Mouse (Mus musculus): ENCODE measurements at regions not wholly inside any gene's neighbourhood (a gene's known extent, or its start where the extent isn't known, plus 50 kb on each side); places are given as distances from the start of the nearest gene placed in this dataset.
"Not testable (repeated sequence)": the region's sequence is repeated elsewhere in the genome, so short reads cannot be mapped to it uniquely, and the experiment has no call there.

DNA sequence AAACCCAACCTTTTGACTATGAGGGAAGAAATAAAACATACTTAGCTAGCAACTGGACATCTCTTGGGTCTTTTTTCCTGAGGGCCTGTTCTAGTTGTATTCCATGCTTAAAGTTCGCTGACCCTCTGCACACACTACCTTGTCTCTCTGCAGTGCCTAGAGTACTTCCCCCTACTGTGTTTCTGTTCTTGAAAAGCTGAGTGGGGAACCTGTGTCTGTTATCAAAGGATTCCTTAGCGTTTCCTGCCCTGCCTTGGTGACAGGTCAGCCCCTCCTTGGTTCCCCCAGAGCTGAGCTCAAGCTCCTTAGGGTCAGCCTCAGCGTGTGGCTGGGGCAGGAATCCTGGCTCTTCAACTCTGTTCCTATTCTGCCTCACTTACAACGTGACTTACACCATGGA lies 227.2 kb upstream of the Vmn1r3 start:
- WGBS: 57% methylated on average over 4 of the region's 4 CpGs
- not testable (repeated sequence) for ATAC-seq (ENCODE audit: low FRiP score, low read depth); H3K9me3 ChIP-seq

DNA sequence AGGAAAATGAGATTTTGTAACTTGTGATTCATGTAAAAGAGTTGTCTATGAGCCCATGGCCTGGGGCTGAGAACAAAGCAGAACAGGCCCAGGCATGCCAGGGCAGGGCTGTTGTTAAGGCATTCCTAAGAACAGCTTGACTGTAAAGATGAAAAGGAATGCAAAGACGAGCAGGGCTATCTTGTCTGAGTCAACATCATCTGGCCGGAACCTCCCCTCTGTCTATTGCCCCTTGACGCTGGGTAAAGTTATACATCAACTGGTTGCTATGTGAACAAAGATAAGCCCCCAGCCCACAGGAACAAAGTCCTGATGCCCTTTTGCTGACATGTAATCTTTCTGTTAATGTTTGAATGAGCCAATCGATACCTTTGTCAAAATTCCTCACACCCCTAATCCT lies 217.7 kb upstream of the Vmn1r3 start:
- 71% methylated on average over 4 of the region's 4 CpGs for WGBS
- not testable (repeated sequence) for H3K36me3 ChIP-seq

More for the DNA sequence above, 227.2 kb upstream of the Vmn1r3 start:
- H3K4me3 ChIP-seq; H3K27ac ChIP-seq; H3K4me2 ChIP-seq (replicated peaks); H3K9ac ChIP-seq; H3K27me3 ChIP-seq; H3K36me3 ChIP-seq; H3K4me1 ChIP-seq: not testable (repeated sequence)

GRCm38 (mm10) chr4:3401766-3402165 lies 216.6 kb upstream of the Vmn1r3 start:
- not testable (repeated sequence) for H3K4me2 ChIP-seq (replicated peaks); H3K9me3 ChIP-seq; H3K27ac ChIP-seq; H3K4me3 ChIP-seq; H3K36me3 ChIP-seq; ATAC-seq (ENCODE audit: low FRiP score, low read depth); H3K9ac ChIP-seq; H3K27me3 ChIP-seq; H3K4me1 ChIP-seq
- WGBS: 82% methylated on average over 2 of the region's 2 CpGs

More for the DNA sequence above, 217.7 kb upstream of the Vmn1r3 start:
- not testable (repeated sequence) for ATAC-seq (ENCODE audit: low FRiP score, low read depth); H3K4me2 ChIP-seq (replicated peaks); H3K9ac ChIP-seq; H3K4me3 ChIP-seq; H3K4me1 ChIP-seq; H3K27ac ChIP-seq; H3K9me3 ChIP-seq; H3K27me3 ChIP-seq

DNA sequence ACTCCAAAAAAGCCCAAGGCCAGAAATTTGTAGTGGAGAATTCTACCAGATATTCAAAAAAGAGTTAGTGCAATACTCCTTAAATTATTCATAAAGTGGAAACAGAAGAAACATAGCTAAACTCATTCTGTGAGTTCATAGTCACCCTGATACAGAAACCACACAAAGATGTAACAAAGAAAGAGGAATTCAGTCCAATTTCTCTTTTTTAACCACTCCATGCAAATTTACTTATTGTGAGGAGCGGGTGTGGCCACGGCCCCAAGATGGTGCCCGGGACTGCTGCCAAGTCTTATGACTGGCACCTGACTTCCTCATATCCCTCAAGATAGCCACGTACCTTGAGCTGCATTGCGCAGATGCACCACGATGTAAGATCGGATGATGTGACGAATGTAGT lies 206.4 kb upstream of the Vmn1r3 start:
- not testable (repeated sequence) for H3K9me3 ChIP-seq; H3K27ac ChIP-seq; H3K27me3 ChIP-seq; H3K9ac ChIP-seq; H3K4me1 ChIP-seq; H3K36me3 ChIP-seq; H3K4me2 ChIP-seq (replicated peaks); ATAC-seq (ENCODE audit: low FRiP score, low read depth); H3K4me3 ChIP-seq
- 95% methylated on average over 8 of the region's 8 CpGs for WGBS

- H3K9ac ChIP-seq; ATAC-seq (ENCODE audit: low FRiP score, low read depth); H3K4me1 ChIP-seq; H3K36me3 ChIP-seq; H3K27me3 ChIP-seq; H3K27ac ChIP-seq; H3K9me3 ChIP-seq; H3K4me2 ChIP-seq (replicated peaks); H3K4me3 ChIP-seq: not testable (repeated sequence)
- WGBS: 50% methylated on average over 8 of the region's 8 CpGs
Observed at GRCm38 (mm10) chr4:3373027-3373763, 188.0 kb upstream of the Vmn1r3 start.

DNA sequence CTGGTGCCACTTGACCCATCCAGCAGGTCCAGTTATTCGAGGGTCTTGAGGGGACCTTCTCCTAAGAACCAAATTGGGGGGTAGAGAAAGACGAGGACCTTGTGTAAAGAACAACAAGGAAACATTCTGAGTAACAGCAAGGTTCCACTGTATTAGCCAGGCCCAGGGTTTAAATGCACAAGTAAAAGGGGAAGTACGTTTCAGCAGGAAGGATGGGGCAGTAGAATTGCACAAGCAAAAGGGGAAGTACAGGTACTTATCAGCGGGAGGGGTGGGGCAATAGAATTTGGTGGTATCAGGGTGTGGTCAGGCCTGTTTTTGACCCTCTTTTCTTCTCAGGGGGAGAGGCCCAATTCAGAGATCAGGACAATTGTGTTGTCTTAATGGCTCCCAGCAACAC lies 182.9 kb upstream of the Vmn1r3 start:
- not testable (repeated sequence) for H3K9ac ChIP-seq; H3K4me2 ChIP-seq (replicated peaks); H3K4me3 ChIP-seq; H3K4me1 ChIP-seq; H3K27me3 ChIP-seq; H3K36me3 ChIP-seq; ATAC-seq (ENCODE audit: low FRiP score, low read depth); H3K27ac ChIP-seq
- 75% methylated on average over 4 of the region's 4 CpGs for WGBS
- peaks cover 16% of the 10 kb centered on the region; the same call in 1 of the 2 replicates for H3K9me3 ChIP-seq

DNA sequence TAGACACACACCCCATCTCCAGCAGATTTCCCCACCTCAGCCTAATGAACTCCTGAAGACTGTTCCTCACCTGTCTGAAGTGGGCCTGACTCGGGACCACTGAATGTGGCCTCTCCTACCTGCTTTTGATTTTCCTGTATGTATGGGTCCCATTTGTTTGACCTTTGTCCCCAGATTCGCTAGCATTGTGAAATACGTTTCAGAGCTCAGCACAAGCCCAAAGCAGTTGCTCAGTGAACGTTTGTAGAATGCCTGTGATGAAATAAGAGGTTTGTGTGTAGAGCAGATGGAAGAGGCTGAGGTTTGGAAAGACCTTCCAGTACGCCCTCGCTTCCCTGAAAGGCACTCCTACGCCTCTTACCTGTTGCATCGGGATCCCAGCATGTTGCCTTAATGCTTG lies 158.3 kb upstream of the Vmn1r3 start:
- not testable (repeated sequence) for H3K4me1 ChIP-seq; ATAC-seq (ENCODE audit: low FRiP score, low read depth); H3K9me3 ChIP-seq; H3K27me3 ChIP-seq; H3K9ac ChIP-seq; H3K27ac ChIP-seq; H3K36me3 ChIP-seq; H3K4me3 ChIP-seq; H3K4me2 ChIP-seq (replicated peaks)
- 85% methylated on average over 8 of the region's 8 CpGs for WGBS

DNA sequence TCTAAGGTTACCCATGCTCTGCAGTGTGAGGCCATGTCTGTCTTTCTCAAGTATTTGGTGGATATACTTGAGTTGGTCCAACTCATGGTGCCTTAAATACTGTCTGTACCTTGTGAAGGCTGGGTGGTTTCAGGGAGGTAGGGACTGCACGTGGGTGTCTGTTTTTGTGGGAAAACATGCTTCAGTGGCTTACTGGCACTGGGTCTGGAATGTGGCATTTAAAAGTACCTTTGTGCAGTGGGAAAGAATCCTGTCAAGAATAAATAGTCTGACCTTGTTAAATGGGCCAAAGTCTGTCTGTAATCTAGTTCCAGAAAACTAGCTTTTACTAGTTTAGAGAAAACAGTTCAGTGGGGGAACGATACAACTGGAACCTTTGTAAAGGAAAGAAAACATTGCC lies 157.5 kb upstream of the Vmn1r3 start:
- H3K4me1 ChIP-seq; H3K4me3 ChIP-seq; ATAC-seq (ENCODE audit: low FRiP score, low read depth); H3K9me3 ChIP-seq; H3K4me2 ChIP-seq (replicated peaks); H3K9ac ChIP-seq; H3K36me3 ChIP-seq; H3K27me3 ChIP-seq; H3K27ac ChIP-seq: not testable (repeated sequence)
- WGBS: 56% methylated on average over 2 of the region's 2 CpGs

GRCm38 (mm10) chr4:3342165-3342564 lies 157.0 kb upstream of the Vmn1r3 start:
- H3K4me1 ChIP-seq; H3K36me3 ChIP-seq; H3K27me3 ChIP-seq; H3K9me3 ChIP-seq; H3K27ac ChIP-seq; H3K4me3 ChIP-seq; H3K4me2 ChIP-seq (replicated peaks); H3K9ac ChIP-seq; ATAC-seq (ENCODE audit: low FRiP score, low read depth): not testable (repeated sequence)
- 61% methylated on average over 6 of the region's 6 CpGs for WGBS
